Mouse (Mus musculus): ENCODE results near the gene Adra2c.

Adra2c gene

GRCm38 (mm10) chr5:35278019-35278418, at the start of gene Adra2c:
Adra2c (plus strand) TSS chr5:35278319.
- DNase-seq: no peak

GRCm38 (mm10) chr5:35233142-35233541, 45.0 kb upstream of the Adra2c start:
- no peak for DNase-seq

- DNase-seq: no peak
Measured at GRCm38 (mm10) chr5:35237757-35238156, 40.4 kb upstream of the Adra2c start.

GRCm38 (mm10) chr5:35238627-35239026, 39.5 kb upstream of the Adra2c start:
- no peak for DNase-seq

- DNase-seq: no peak
Measured at GRCm38 (mm10) chr5:35241556-35241955, 36.6 kb upstream of the Adra2c start.

- no peak for DNase-seq
Measured at GRCm38 (mm10) chr5:35244204-35244603, 33.9 kb upstream of the Adra2c start.

GRCm38 (mm10) chr5:35245555-35246273, 32.4 kb upstream of the Adra2c start:
- peak; percentile 65 for DNase-seq

GRCm38 (mm10) chr5:35254964-35255716, 23.0 kb upstream of the Adra2c start:
- no peak for DNase-seq

GRCm38 (mm10) chr5:35263716-35264115, 14.4 kb upstream of the Adra2c start:
- no peak for DNase-seq

GRCm38 (mm10) chr5:35267486-35267885, 10.6 kb upstream of the Adra2c start:
- no peak for DNase-seq

- DNase-seq: no peak
Measured at GRCm38 (mm10) chr5:35275356-35275755, 2.8 kb upstream of the Adra2c start.

GRCm38 (mm10) chr5:35278741-35279695, 899 bp downstream of the Adra2c start:
- DNase-seq: peak; percentile 71

- no peak for DNase-seq
Measured at GRCm38 (mm10) chr5:35279696-35280001, 1.5 kb downstream of the Adra2c start.

- DNase-seq: peak; percentile 67
Measured at GRCm38 (mm10) chr5:35280002-35280782, 2.1 kb downstream of the Adra2c start.

GRCm38 (mm10) chr5:35280783-35281165, 2.7 kb downstream of the Adra2c start:
- DNase-seq: no peak

- DNase-seq: no peak
Measured at GRCm38 (mm10) chr5:35285281-35285680, 7.2 kb downstream of the Adra2c start.

GRCm38 (mm10) chr5:35286190-35286589, 8.1 kb downstream of the Adra2c start:
- DNase-seq: peak; percentile 18

GRCm38 (mm10) chr5:35299621-35300020, 21.5 kb downstream of the Adra2c start:
- no peak for DNase-seq

- DNase-seq: no peak
Measured at GRCm38 (mm10) chr5:35304191-35304590, 26.1 kb downstream of the Adra2c start.

GRCm38 (mm10) chr5:35305332-35305731, 27.2 kb downstream of the Adra2c start:
- DNase-seq: no peak

- DNase-seq: no peak
Measured at GRCm38 (mm10) chr5:35306692-35307091, 28.6 kb downstream of the Adra2c start.

- DNase-seq: no peak
Measured at GRCm38 (mm10) chr5:35309853-35310252, 31.7 kb downstream of the Adra2c start.
